Mouse (Mus musculus) myocyte (in vitro differentiated cells): ENCODE results near the gene Gpx5. TPM values are rescaled to one million over a fixed set of nuclear protein-coding genes. Genes with fewer than 3 reads are reported as not detected.

Source experiments
- H3K27me3 ChIP-seq: one replicate; pipeline ENCODE4 v1.6.1; 2011; ENCODE audit not compliant: control insufficient read depth, insufficient read depth, insufficient read length
- H3K36me3 ChIP-seq: one replicate; pipeline ENCODE4 v1.6.1; 2011; ENCODE audit not compliant: control insufficient read depth, insufficient read depth
- H3K4me2 ChIP-seq: one replicate; pipeline ENCODE4 v1.6.1; 2011; ENCODE audit warnings: low read depth, control low read depth
- H3K4me3 ChIP-seq: one replicate; pipeline ENCODE4 v1.5.1; 2011; ENCODE audit warnings: mild to moderate bottlenecking, control low read depth, moderate library complexity
- H3K79me2 ChIP-seq: one replicate; pipeline ENCODE4 v1.6.1; 2011; ENCODE audit not compliant: control insufficient read depth, insufficient read depth
- H3ac ChIP-seq: one replicate; pipeline ENCODE4 v1.6.1; 2011; ENCODE audit not compliant: control insufficient read depth, insufficient read length
- CEBPB ChIP-seq: IDR thresholded peaks from 2 replicates; pipeline ENCODE4 v1.6.1; 2011; ENCODE audit warnings: mild to moderate bottlenecking, moderate library complexity; ENCODE audit not compliant: poor library complexity, insufficient read depth, severe bottlenecking
- E2F4 ChIP-seq: IDR thresholded peaks from one replicate; pipeline ENCODE4 v1.6.1; 2011; ENCODE audit warnings: mild to moderate bottlenecking, control low read depth, moderate library complexity; ENCODE audit not compliant: insufficient read depth
- MAX ChIP-seq: IDR thresholded peaks from one replicate; pipeline ENCODE4 v1.6.1; 2011; ENCODE audit warnings: low read depth, mild to moderate bottlenecking, control low read depth
- MYOD1 ChIP-seq, 3 experiments: IDR thresholded peaks; one replicate each; pipeline ENCODE4 v1.6.1; 2011; ENCODE audit warnings: control low read depth in 2 of 3, low read depth in 2 of 3, mild to moderate bottlenecking in 2 of 3, moderate library complexity in 1 of 3; ENCODE audit not compliant: insufficient read length in 2 of 3, control insufficient read depth in 1 of 3
- MYOG ChIP-seq, 3 experiments: IDR thresholded peaks; one replicate each; pipeline ENCODE4 v1.6.1; 2011; ENCODE audit warnings: control low read depth in 2 of 3, low read depth in 2 of 3, mild to moderate bottlenecking in 2 of 3; ENCODE audit not compliant: insufficient read length in 2 of 3, control insufficient read depth in 1 of 3, insufficient read depth in 1 of 3
- POLR2A ChIP-seq: IDR thresholded peaks from one replicate; pipeline ENCODE4 v1.6.1; 2011; ENCODE audit warnings: low read depth, mild to moderate bottlenecking, control low read depth, moderate library complexity; ENCODE audit not compliant: insufficient read length
- POLR2AphosphoS2 ChIP-seq: IDR thresholded peaks from one replicate; pipeline ENCODE4 v1.6.1; 2011; ENCODE audit warnings: low read depth, control low read depth; ENCODE audit not compliant: insufficient read length
- REST ChIP-seq: IDR thresholded peaks from one replicate; pipeline ENCODE4 v1.6.1; 2011; ENCODE audit warnings: mild to moderate bottlenecking, control low read depth, moderate library complexity; ENCODE audit not compliant: insufficient read depth, insufficient read length
- SRF ChIP-seq: IDR thresholded peaks from one replicate; pipeline ENCODE4 v1.6.1; 2011; ENCODE audit warnings: low read depth; ENCODE audit not compliant: control insufficient read depth, insufficient read length
- TCF12 ChIP-seq: IDR thresholded peaks from one replicate; pipeline ENCODE4 v1.6.1; 2011; ENCODE audit warnings: mild to moderate bottlenecking, control low read depth; ENCODE audit not compliant: poor library complexity, insufficient read depth, severe bottlenecking
- TCF3 ChIP-seq: IDR thresholded peaks from one replicate; pipeline ENCODE4 v1.6.1; 2011; ENCODE audit warnings: low read depth, control low read depth; ENCODE audit not compliant: insufficient read length
- USF1 ChIP-seq: IDR thresholded peaks from one replicate; pipeline ENCODE4 v1.6.1; 2011; ENCODE audit warnings: low read depth, mild to moderate bottlenecking, control low read depth, moderate library complexity
- polyA plus RNA-seq: library from polyadenylated mRNA; unstranded; fragments of >200 nt; fragmentation: generic; extraction: Trizol; gene quantifications from one replicate; pipeline ENCODE4 v1.2.1, GENCODE M21; 2012; ENCODE audit warnings: missing spikeins

The Gpx5 gene
- polyA plus RNA-seq, 1 experiment = not detected

GRCm38 (mm10) chr13:21260289-21260688, 32.2 kb downstream of the Gpx5 start:
- Histone ChIP-seq H3ac (no peak overlapping the region), H3K4me3 (peak overlapping the region; percentile 24), H3K36me3 (no peaks in the 10 kb centered on the region), H3K79me2 (no peaks in the 10 kb centered on the region), H3K27me3 (no peaks in the 10 kb centered on the region), H3K4me2 (peak overlapping the region; percentile 81)
- no peak for TF ChIP-seq USF1
- TF ChIP-seq CEBPB = no peak
- no peak for TF ChIP-seq TCF3
- no peak for TF ChIP-seq MYOD1 (IDR thresholded peaks at IDR 0.05; ENCODE audit: control insufficient read depth in 1 of 3, insufficient read length in 2 of 3, low read depth in 2 of 3)
- TF ChIP-seq MAX = no peak
- no peak for TF ChIP-seq POLR2AphosphoS2
- no peak for TF ChIP-seq REST
- no peak for TF ChIP-seq TCF12
- TF ChIP-seq MYOG (IDR thresholded peaks at IDR 0.05; ENCODE audit: control insufficient read depth in 1 of 3, insufficient read depth in 1 of 3, insufficient read length in 2 of 3, low read depth in 2 of 3) = no peak
- TF ChIP-seq E2F4 = no peak
- TF ChIP-seq POLR2A = no peak
- TF ChIP-seq SRF = no peak

GRCm38 (mm10) chr13:21259677-21260113, 32.8 kb downstream of the Gpx5 start:
- H3K4me3 ChIP-seq = peak overlapping the region; percentile 24
- H3K27me3 ChIP-seq = no peaks in the 10 kb centered on the region
- no peak for TF ChIP-seq MAX
- no peak for TF ChIP-seq MYOG (IDR thresholded peaks at IDR 0.05; ENCODE audit: control insufficient read depth in 1 of 3, insufficient read depth in 1 of 3, insufficient read length in 2 of 3, low read depth in 2 of 3)
- no peak for TF ChIP-seq MYOD1 (IDR thresholded peaks at IDR 0.05; ENCODE audit: control insufficient read depth in 1 of 3, insufficient read length in 2 of 3, low read depth in 2 of 3)
- TF ChIP-seq TCF12 = no peak
- TF ChIP-seq POLR2AphosphoS2 = no peak
- TF ChIP-seq REST = no peak
- TF ChIP-seq POLR2A = no peak
- TF ChIP-seq USF1 = no peak
- TF ChIP-seq TCF3 = no peak
- TF ChIP-seq CEBPB = no peak
- TF ChIP-seq E2F4 = no peak
- no peak for TF ChIP-seq SRF
- H3ac ChIP-seq = no peak overlapping the region
- peak overlapping the region; percentile 81 for H3K4me2 ChIP-seq
- H3K36me3 ChIP-seq = no peaks in the 10 kb centered on the region
- no peaks in the 10 kb centered on the region for H3K79me2 ChIP-seq

- H3K27me3 ChIP-seq = no peaks in the 10 kb centered on the region
Measured at GRCm38 (mm10) chr13:21259171-21259631, 33.3 kb downstream of the Gpx5 start.

GRCm38 (mm10) chr13:21258524-21258923, 34.0 kb downstream of the Gpx5 start:
- Histone ChIP-seq H3K4me2 (peak overlapping the region; percentile 81), H3K36me3 (no peaks in the 10 kb centered on the region), H3K27me3 (no peaks in the 10 kb centered on the region), H3K4me3 (peak overlapping the region; percentile 24), H3ac (no peak overlapping the region), H3K79me2 (no peaks in the 10 kb centered on the region)
- no peak for TF ChIP-seq TCF12
- no peak for TF ChIP-seq MYOD1 (IDR thresholded peaks at IDR 0.05; ENCODE audit: control insufficient read depth in 1 of 3, insufficient read length in 2 of 3, low read depth in 2 of 3)
- no peak for TF ChIP-seq REST
- TF ChIP-seq USF1 = no peak
- no peak for TF ChIP-seq POLR2A
- TF ChIP-seq MAX = no peak
- TF ChIP-seq E2F4 = no peak
- TF ChIP-seq POLR2AphosphoS2 = no peak
- TF ChIP-seq CEBPB = no peak
- TF ChIP-seq MYOG (IDR thresholded peaks at IDR 0.05; ENCODE audit: control insufficient read depth in 1 of 3, insufficient read depth in 1 of 3, insufficient read length in 2 of 3, low read depth in 2 of 3) = no peak
- no peak for TF ChIP-seq TCF3
- TF ChIP-seq SRF = no peak

More at GRCm38 (mm10) chr13:21259171-21259631, 33.3 kb downstream of the Gpx5 start:
- peak overlapping the region; percentile 81 for H3K4me2 ChIP-seq
- TF ChIP-seq SRF (no peak), POLR2A (no peak), MAX (no peak), TCF3 (no peak), MYOD1 (IDR thresholded peaks at IDR 0.05; ENCODE audit: control insufficient read depth in 1 of 3, insufficient read length in 2 of 3, low read depth in 2 of 3) (no peak), REST (no peak), TCF12 (no peak), MYOG (IDR thresholded peaks at IDR 0.05; ENCODE audit: control insufficient read depth in 1 of 3, insufficient read depth in 1 of 3, insufficient read length in 2 of 3, low read depth in 2 of 3) (no peak), USF1 (no peak), E2F4 (no peak), POLR2AphosphoS2 (no peak)
- no peak overlapping the region for H3ac ChIP-seq
- H3K79me2 ChIP-seq = no peaks in the 10 kb centered on the region
- H3K36me3 ChIP-seq = no peaks in the 10 kb centered on the region
- H3K4me3 ChIP-seq = peak overlapping the region; percentile 24
